Comparison of ENCODE assay signal across 8 mouse cellular contexts in the genomic region with DNA sequence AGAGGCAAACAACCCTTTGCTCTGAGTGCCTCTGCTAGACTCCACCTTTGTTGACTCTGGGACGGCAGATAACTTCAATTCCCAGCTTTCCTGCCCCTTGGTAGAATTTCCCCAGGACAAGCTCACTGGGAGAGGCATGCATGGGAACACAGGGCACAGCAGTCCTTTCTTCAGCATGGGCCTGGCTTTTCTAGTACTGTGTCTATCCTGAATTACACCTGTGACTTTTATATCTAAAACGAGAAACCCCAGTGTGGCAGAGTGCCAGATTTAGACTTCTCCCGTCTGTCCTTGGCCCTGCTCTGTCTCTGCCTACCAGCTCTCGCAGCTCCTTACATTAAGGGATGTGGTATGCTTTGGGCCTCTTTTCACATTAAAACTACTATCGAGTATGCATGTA. TPM values are rescaled to one million over a fixed set of nuclear protein-coding genes. Genes with fewer than 3 reads are reported as not detected.
DNase-seq lines count a peak whose midpoint lies in the region; ATAC-seq lines count a peak whose summit lies in the region.

No protein-coding gene starts in this region.

- no peaks in the 10 kb centered on the region for H3K9me3 ChIP-seq in kidney, embryonic 14.5 days (ENCODE audit: control insufficient read depth, low read length)
- no peaks in the 10 kb centered on the region for H3K9me3 ChIP-seq in forebrain, embryonic 14.5 days (replicated peaks; ENCODE audit: control insufficient read depth, low read length)
- H3K9me3 ChIP-seq in liver, embryonic 12.5 days (replicated peaks), result no peaks in the 10 kb centered on the region
- H3K9me3 ChIP-seq in neural tube, embryonic 13.5 days, result no peaks in the 10 kb centered on the region

- H3K27me3 ChIP-seq in kidney, embryonic 14.5 days (ENCODE audit: control insufficient read depth, insufficient read depth, low read length), result no peaks in the 10 kb centered on the region
- H3K27me3 ChIP-seq in forebrain, embryonic 14.5 days (replicated peaks; ENCODE audit: control insufficient read depth, insufficient read depth, low read length), result no peaks in the 10 kb centered on the region
- no peaks in the 10 kb centered on the region for H3K27me3 ChIP-seq in liver, embryonic 12.5 days (replicated peaks)
- H3K27me3 ChIP-seq in neural tube, embryonic 13.5 days, result no peaks in the 10 kb centered on the region

- peak overlapping the region; percentile 40 for H3K9ac ChIP-seq in kidney, embryonic 14.5 days (ENCODE audit: low read depth, low read length)
- peak overlapping the region; percentile 17; the same call in 1 of the 2 replicates for H3K9ac ChIP-seq in forebrain, embryonic 14.5 days (ENCODE audit: low read length)
- H3K9ac ChIP-seq in liver, embryonic 12.5 days, result no peak overlapping the region
- H3K9ac ChIP-seq in neural tube, embryonic 13.5 days, result peak overlapping the region; percentile 36; the same call in 1 of the 2 replicates

- WGBS in kidney, embryonic 14.5 days, result 57% methylated on average over 5 of the region's 5 CpGs
- WGBS in forebrain, embryonic 14.5 days, result 55% methylated on average over 5 of the region's 5 CpGs
- WGBS in liver, embryonic 12.5 days (ENCODE audit: insufficient replicate concordance), result 45% methylated on average over 5 of the region's 5 CpGs
- 63% methylated on average over 5 of the region's 5 CpGs for WGBS in neural tube, embryonic 13.5 days

- H3K4me3 ChIP-seq in kidney, embryonic 14.5 days (ENCODE audit: low read length), result peak overlapping the region; percentile 9; the same call in 1 of the 2 replicates
- H3K4me3 ChIP-seq in forebrain, embryonic 14.5 days (ENCODE audit: low read depth, low read length), result no peak overlapping the region
- H3K4me3 ChIP-seq in liver, embryonic 12.5 days, result peak overlapping the region; percentile 12; the same call in 1 of the 2 replicates
- H3K4me3 ChIP-seq in neural tube, embryonic 13.5 days, result no peak overlapping the region

- intact Hi-C loops in gastrocnemius, postnatal 14 days (cut with DNase I; ENCODE audit: low total_unique reads), result no loop called here

- H3K4me2 ChIP-seq in kidney, embryonic 14.5 days (replicated peaks; ENCODE audit: low read depth, low read length), result peak overlapping the region; percentile 19; the same call in 1 of the 2 replicates
- H3K4me2 ChIP-seq in forebrain, embryonic 14.5 days (ENCODE audit: low read length), result peak overlapping the region; percentile 30; the same call in 1 of the 2 replicates
- peak overlapping the region; percentile 94 for H3K4me2 ChIP-seq in liver, embryonic 12.5 days
- peak overlapping the region; percentile 26 for H3K4me2 ChIP-seq in neural tube, embryonic 13.5 days

- peaks cover 23% of the 10 kb centered on the region for H3K36me3 ChIP-seq in kidney, embryonic 14.5 days (ENCODE audit: control insufficient read depth, insufficient read depth, low read length)
- peaks cover 20% of the 10 kb centered on the region for H3K36me3 ChIP-seq in forebrain, embryonic 14.5 days (ENCODE audit: control insufficient read depth, insufficient read depth, low read length)
- H3K36me3 ChIP-seq in liver, embryonic 12.5 days, result peaks cover 34% of the 10 kb centered on the region
- H3K36me3 ChIP-seq in neural tube, embryonic 13.5 days, result peaks cover 21% of the 10 kb centered on the region

- peak overlapping the region; percentile 17; the same call in 1 of the 2 replicates for H3K27ac ChIP-seq in kidney, embryonic 14.5 days (ENCODE audit: low read depth, low read length)
- peak overlapping the region; percentile 60; the same call in 1 of the 2 replicates for H3K27ac ChIP-seq in forebrain, embryonic 14.5 days (ENCODE audit: low read depth, low read length)
- peak overlapping the region; percentile 78 for H3K27ac ChIP-seq in liver, embryonic 12.5 days
- peak overlapping the region; percentile 59; the same call in 1 of the 2 replicates for H3K27ac ChIP-seq in neural tube, embryonic 13.5 days (replicated peaks)

- ATAC-seq in kidney, embryonic 14.5 days (ENCODE audit: low FRiP score, low TSS enrichment), result no peak
- ATAC-seq in forebrain, embryonic 14.5 days, result no peak
- ATAC-seq in liver, embryonic 12.5 days, result no peak
- ATAC-seq in neural tube, embryonic 13.5 days (ENCODE audit: low read depth), result no peak

- no peak for DNase-seq in kidney, adult 18-20 months
- DNase-seq in adipocyte (ENCODE audit: low spot score), result peak; percentile 30
- no peak for DNase-seq in forebrain, embryonic 14.5 days (ENCODE audit: low spot score)
- DNase-seq in gastrocnemius, postnatal 14 days, result no peak
- no peak for DNase-seq in urinary bladder, postnatal 4 days (ENCODE audit: low spot score in 2 of 2)

- peaks cover 39% of the 10 kb centered on the region for H3K4me1 ChIP-seq in kidney, embryonic 14.5 days (ENCODE audit: control insufficient read depth, insufficient read depth, low read length)
- H3K4me1 ChIP-seq in forebrain, embryonic 14.5 days (ENCODE audit: control insufficient read depth, insufficient read depth, low read length), result peaks cover 24% of the 10 kb centered on the region
- H3K4me1 ChIP-seq in liver, embryonic 12.5 days, result peaks cover 73% of the 10 kb centered on the region
- peaks cover 61% of the 10 kb centered on the region for H3K4me1 ChIP-seq in neural tube, embryonic 13.5 days (replicated peaks)

RNA-seq across cellular contexts. Expression of a gene that starts 10.6 kb away (rescaled TPM):
- polyA plus RNA-seq in kidney, embryonic 14.5 days (2014; fragmentation: Nextera tagmentation; extraction: Ambion mirVana), result 515 and 579 TPM in 2 replicates
- 385 and 432 TPM in 2 replicates for polyA plus RNA-seq in forebrain, embryonic 14.5 days (2014; fragmentation: Nextera tagmentation; extraction: Ambion mirVana)
- 299 and 315 TPM in 2 replicates for polyA plus RNA-seq in liver, embryonic 12.5 days (2016; fragmentation: Nextera tagmentation; extraction: Ambion mirVana)
- 373 and 399 TPM in 2 replicates for polyA plus RNA-seq in neural tube, embryonic 13.5 days (2015; fragmentation: Nextera tagmentation; extraction: Ambion mirVana)
- 100 to 1,000 TPM; 346 to 601 TPM for total RNA-seq in gastrocnemius, postnatal 14 days (2021)

RNA-seq across cellular contexts. Expression of a gene that starts 20.9 kb away (rescaled TPM):
- 0.47 and 0.76 TPM in 2 replicates for polyA plus RNA-seq in kidney, embryonic 14.5 days (2014; fragmentation: Nextera tagmentation; extraction: Ambion mirVana)
- 0.28 and 0.30 TPM in 2 replicates for polyA plus RNA-seq in forebrain, embryonic 14.5 days (2014; fragmentation: Nextera tagmentation; extraction: Ambion mirVana)
- polyA plus RNA-seq in liver, embryonic 12.5 days (2016; fragmentation: Nextera tagmentation; extraction: Ambion mirVana), result 0.11 and 0.19 TPM in 2 replicates
- 0.28 and 0.29 TPM in 2 replicates for polyA plus RNA-seq in neural tube, embryonic 13.5 days (2015; fragmentation: Nextera tagmentation; extraction: Ambion mirVana)
- total RNA-seq in gastrocnemius, postnatal 14 days (2021), result under 1 TPM; 0.04 to 0.08 TPM

RNA-seq across cellular contexts. Expression of a gene that starts 30.6 kb away (rescaled TPM):
- polyA plus RNA-seq in kidney, embryonic 14.5 days (2014; fragmentation: Nextera tagmentation; extraction: Ambion mirVana), result 201 and 264 TPM in 2 replicates
- 132 and 139 TPM in 2 replicates for polyA plus RNA-seq in forebrain, embryonic 14.5 days (2014; fragmentation: Nextera tagmentation; extraction: Ambion mirVana)
- polyA plus RNA-seq in liver, embryonic 12.5 days (2016; fragmentation: Nextera tagmentation; extraction: Ambion mirVana), result 111 and 125 TPM in 2 replicates
- polyA plus RNA-seq in neural tube, embryonic 13.5 days (2015; fragmentation: Nextera tagmentation; extraction: Ambion mirVana), result 148 and 170 TPM in 2 replicates
- total RNA-seq in gastrocnemius, postnatal 14 days (2021), result 10 to 100 TPM; 90.4 to 95.0 TPM

RNA-seq across cellular contexts. Expression of a gene that starts 31.6 kb away (rescaled TPM):
- 173 and 196 TPM in 2 replicates for polyA plus RNA-seq in kidney, embryonic 14.5 days (2014; fragmentation: Nextera tagmentation; extraction: Ambion mirVana)
- 246 and 248 TPM in 2 replicates for polyA plus RNA-seq in forebrain, embryonic 14.5 days (2014; fragmentation: Nextera tagmentation; extraction: Ambion mirVana)
- polyA plus RNA-seq in liver, embryonic 12.5 days (2016; fragmentation: Nextera tagmentation; extraction: Ambion mirVana), result 101 and 103 TPM in 2 replicates
- 217 and 231 TPM in 2 replicates for polyA plus RNA-seq in neural tube, embryonic 13.5 days (2015; fragmentation: Nextera tagmentation; extraction: Ambion mirVana)
- total RNA-seq in gastrocnemius, postnatal 14 days (2021), result 10 to 100 TPM; 46.8 to 56.9 TPM

Comparison
In these comparisons a context has a peak if more than half of its experiments do, and no peak if none do; other contexts are left out.
1. H3K27ac ChIP-seq: peak in every context shown above with its lines; median percentile 78 in liver, embryonic 12.5 days; 60 in forebrain, embryonic 14.5 days; 59 in neural tube, embryonic 13.5 days; 17 in kidney, embryonic 14.5 days.
2. H3K4me2 ChIP-seq: peak in every context shown above with its lines; median percentile 94 in liver, embryonic 12.5 days; 30 in forebrain, embryonic 14.5 days; 26 in neural tube, embryonic 13.5 days; 19 in kidney, embryonic 14.5 days.
3. H3K4me3 ChIP-seq: peak in kidney, embryonic 14.5 days (single experiment) and liver, embryonic 12.5 days (single experiment); none in forebrain, embryonic 14.5 days (single experiment) and neural tube, embryonic 13.5 days (single experiment).